23 mouse cellular contexts compared by ENCODE assay signal in genomic region chr7:145008662-145009333, GRCm38 (mm10).
DNase-seq lines count a peak whose midpoint lies in the region; ATAC-seq lines count a peak whose summit lies in the region.
"Had no signal": no experiment of that assay in that cellular context is flagged by ENCODE, and none has a peak within 500 bp of the region (broad histone marks: within the 10 kb centered on the region; RNA-seq: fewer than 3 reads in every experiment).

No protein-coding gene starts in this region.

- no peak overlapping the region for H3K27ac ChIP-seq in intestine, embryonic 16.5 days (ENCODE audit: low read length)
- H3K27ac ChIP-seq in liver, embryonic 11.5 days (ENCODE audit: low read depth, low read length), result no peak overlapping the region
- H3K27ac ChIP-seq in forebrain, embryonic 15.5 days (replicated peaks), result no peak overlapping the region
- H3K27ac ChIP-seq: embryonic facial prominence, embryonic 15.5 days; left cerebral cortex, adult 2 months; limb, embryonic 15.5 days; midbrain, embryonic 13.5 days; neural tube, embryonic 12.5 days; stomach, embryonic 15.5 days had no signal

- H3K27me3 ChIP-seq in intestine, embryonic 16.5 days (replicated peaks; ENCODE audit: control insufficient read depth, insufficient read depth, low read length), result no peaks in the 10 kb centered on the region
- H3K27me3 ChIP-seq in liver, embryonic 11.5 days (replicated peaks; ENCODE audit: control insufficient read depth, insufficient read depth, low read length), result no peaks in the 10 kb centered on the region
- H3K27me3 ChIP-seq in forebrain, embryonic 15.5 days, result no peaks in the 10 kb centered on the region
- H3K27me3 ChIP-seq: embryonic facial prominence, embryonic 15.5 days; heart, embryonic 12.5 days; limb, embryonic 15.5 days; midbrain, embryonic 13.5 days; stomach, embryonic 15.5 days had no signal

- peak; percentile 67; the same call in 1 of the 2 replicates for ATAC-seq in intestine, embryonic 16.5 days
- peak; percentile 47; the same call in 1 of the 2 replicates for ATAC-seq in liver, embryonic 11.5 days (replicated peaks; ENCODE audit: low FRiP score)
- no peak for ATAC-seq in forebrain, embryonic 15.5 days (replicated peaks)
- ATAC-seq: forebrain, embryonic 14.5 days; midbrain, embryonic 13.5 days had no signal

- H3K9ac ChIP-seq in intestine, embryonic 16.5 days (ENCODE audit: low read depth, low read length), result no peak overlapping the region
- H3K9ac ChIP-seq in liver, embryonic 11.5 days (ENCODE audit: low read depth, low read length), result no peak overlapping the region
- H3K9ac ChIP-seq in forebrain, embryonic 15.5 days (replicated peaks), result no peak overlapping the region
- H3K9ac ChIP-seq: embryonic facial prominence, embryonic 15.5 days; heart, embryonic 12.5 days; limb, embryonic 15.5 days; midbrain, embryonic 13.5 days; neural tube, embryonic 12.5 days; stomach, embryonic 15.5 days had no signal

- H3K4me3 ChIP-seq in intestine, embryonic 16.5 days (ENCODE audit: low read length), result no peak overlapping the region
- H3K4me3 ChIP-seq in liver, embryonic 11.5 days (ENCODE audit: low read depth, low read length), result no peak overlapping the region
- no peak overlapping the region for H3K4me3 ChIP-seq in forebrain, embryonic 15.5 days
- H3K4me3 ChIP-seq: embryonic facial prominence, embryonic 15.5 days; heart, embryonic 12.5 days; left cerebral cortex, adult 2 months; limb, embryonic 15.5 days; midbrain, embryonic 13.5 days; neural tube, embryonic 12.5 days; stomach, embryonic 15.5 days had no signal

- peaks cover 10% of the 10 kb centered on the region for H3K4me1 ChIP-seq in intestine, embryonic 16.5 days (ENCODE audit: control insufficient read depth, insufficient read depth, low read length)
- no peaks in the 10 kb centered on the region for H3K4me1 ChIP-seq in liver, embryonic 11.5 days (replicated peaks; ENCODE audit: control insufficient read depth, insufficient read depth, low read length)
- H3K4me1 ChIP-seq in forebrain, embryonic 15.5 days, result no peaks in the 10 kb centered on the region
- H3K4me1 ChIP-seq: embryonic facial prominence, embryonic 15.5 days; heart, embryonic 12.5 days; limb, embryonic 15.5 days; midbrain, embryonic 13.5 days; neural tube, embryonic 12.5 days; stomach, embryonic 15.5 days had no signal

- 49% methylated on average over 7 of the region's 7 CpGs for WGBS in intestine, embryonic 16.5 days
- WGBS in liver, embryonic 11.5 days, result 63% methylated on average over 7 of the region's 7 CpGs
- WGBS in forebrain, embryonic 15.5 days, result 77% methylated on average over 7 of the region's 7 CpGs

- H3K4me2 ChIP-seq in intestine, embryonic 16.5 days (ENCODE audit: low read depth, low read length), result no peak overlapping the region
- H3K4me2 ChIP-seq in liver, embryonic 11.5 days, result no peak overlapping the region
- no peak overlapping the region for H3K4me2 ChIP-seq in forebrain, embryonic 15.5 days (replicated peaks)
- H3K4me2 ChIP-seq: embryonic facial prominence, embryonic 15.5 days; heart, embryonic 12.5 days; limb, embryonic 15.5 days; midbrain, embryonic 13.5 days; neural tube, embryonic 12.5 days; stomach, embryonic 15.5 days had no signal

- peak; percentile 92 for DNase-seq in heart, adult 11 months
- DNase-seq in heart, adult 8-10 months (ENCODE audit: low spot score), result no peak
- DNase-seq in kidney, adult 9 months, result peak; percentile 51
- no peak for DNase-seq in kidney, postnatal 14 days
- DNase-seq in liver, embryonic 11.5 days (ENCODE audit: low spot score), result no peak
- no peak for DNase-seq in cerebellum, postnatal 25 days
- DNase-seq: adrenal gland, postnatal 36 days; cerebellum, adult 9-10 months; gastrocnemius, postnatal 10 days; heart, postnatal 10 days; layer of hippocampus, adult 9-11 months; lung, adult 2 months; lung, postnatal 14 days had no signal

- H3K36me3 ChIP-seq in intestine, embryonic 16.5 days (ENCODE audit: control insufficient read depth, insufficient read depth, low read length), result no peaks in the 10 kb centered on the region
- H3K36me3 ChIP-seq in liver, embryonic 11.5 days (ENCODE audit: control insufficient read depth, insufficient read depth, low read length), result no peaks in the 10 kb centered on the region
- no peaks in the 10 kb centered on the region for H3K36me3 ChIP-seq in forebrain, embryonic 15.5 days
- H3K36me3 ChIP-seq: embryonic facial prominence, embryonic 15.5 days; heart, embryonic 12.5 days; limb, embryonic 15.5 days; midbrain, embryonic 13.5 days; neural tube, embryonic 12.5 days; stomach, embryonic 15.5 days had no signal

- H3K9me3 ChIP-seq in intestine, embryonic 16.5 days (ENCODE audit: control insufficient read depth, low read length), result no peaks in the 10 kb centered on the region
- no peaks in the 10 kb centered on the region for H3K9me3 ChIP-seq in liver, embryonic 11.5 days (ENCODE audit: control insufficient read depth, low read length)
- no peaks in the 10 kb centered on the region for H3K9me3 ChIP-seq in forebrain, embryonic 15.5 days
- H3K9me3 ChIP-seq: embryonic facial prominence, embryonic 15.5 days; heart, embryonic 12.5 days; limb, embryonic 15.5 days; midbrain, embryonic 13.5 days; neural tube, embryonic 12.5 days; stomach, embryonic 15.5 days had no signal

Comparison
In these comparisons a context has a peak if more than half of its experiments do, and no peak if none do; other contexts are left out.
1. DNase-seq: peak in heart, adult 11 months (single experiment) and kidney, adult 9 months (single experiment); none in heart, adult 8-10 months (single experiment), kidney, postnatal 14 days (single experiment), liver, embryonic 11.5 days (single experiment) and cerebellum, postnatal 25 days (0 of 2).